Mouse (Mus musculus) forebrain, postnatal 0 days (tissue): ENCODE results near the gene Cyb5r3. TPM values are rescaled to one million over a fixed set of nuclear protein-coding genes. Genes with fewer than 3 reads are reported as not detected.

Experiments
- ATAC-seq: fragments of 200-750 bp; cut with Nextera tagmentation; 2 replicates; pipeline ENCODE4 v1.8.0; 2017; ENCODE audit warnings: mild to moderate bottlenecking, moderate library complexity
- DNase-seq: peaks from one replicate; pipeline ENCODE4 v3.0.0-alpha.2; 2015
- H3K27ac ChIP-seq: fragments of 300-500 bp; sonication (generic); 2 replicates; pipeline ENCODE4 v1.5.1; 2014; ENCODE audit warnings: low read depth, mild to moderate bottlenecking, antibody characterized with exemption, low read length, moderate library complexity, mixed read lengths
- H3K27me3 ChIP-seq: fragments of 300-500 bp; sonication (generic); 2 replicates; pipeline ENCODE4 v1.6.1; 2014; ENCODE audit warnings: mild to moderate bottlenecking, low read length, mixed read lengths; ENCODE audit not compliant: insufficient read depth
- H3K36me3 ChIP-seq: fragments of 300-500 bp; sonication (generic); 2 replicates; pipeline ENCODE4 v1.6.1; 2014; ENCODE audit warnings: mild to moderate bottlenecking, moderate library complexity; ENCODE audit not compliant: insufficient read depth
- H3K4me1 ChIP-seq: fragments of 300-500 bp; sonication (generic); 2 replicates; pipeline ENCODE4 v1.6.1; 2014; ENCODE audit warnings: antibody characterized with exemption; ENCODE audit not compliant: insufficient read depth
- H3K4me2 ChIP-seq: fragments of 300-500 bp; sonication (generic); 2 replicates; pipeline ENCODE4 v1.6.1; 2014; ENCODE audit warnings: low read depth, mild to moderate bottlenecking, moderate library complexity
- H3K4me3 ChIP-seq: fragments of 300-500 bp; sonication (generic); 2 replicates; pipeline ENCODE4 v1.5.1; 2014; ENCODE audit warnings: low read depth, low read length, mixed read lengths
- H3K9ac ChIP-seq: fragments of 300-500 bp; sonication (generic); 2 replicates; pipeline ENCODE4 v1.6.1; 2014; ENCODE audit warnings: mild to moderate bottlenecking
- H3K9me3 ChIP-seq: fragments of 300-500 bp; sonication (generic); 2 replicates; pipeline ENCODE4 v1.6.1; 2016; ENCODE audit warnings: low read length
- CTCF ChIP-seq: sonication (generic); IDR thresholded peaks from 2 replicates; pipeline ENCODE4 v1.5.1; 2016; ENCODE audit warnings: antibody characterized with exemption, control low read depth, low read depth
- WGBS: fragments of 180-500 bp; shearing (Covaris S2); extraction: QIAGEN DNeasy Blood & Tissue Kit; methylation state at CpG from one replicate; pipeline ENCODE4 v1.1.7; 2014; 5-methylcytosine and 5-hydroxymethylcytosine counted together
- polyA plus RNA-seq: library from polyadenylated mRNA; unstranded; fragments of >200 nt; fragmentation: Nextera tagmentation; extraction: Ambion mirVana; gene quantifications from 2 replicates; pipeline ENCODE4 v1.2.1, GENCODE M21; 2015
- total RNA-seq: library from RNA; depleted of rRNA; stranded (reverse); fragments of >200 nt; gene quantifications from 2 replicates; pipeline ENCODE4 v1.2.3, GENCODE M21; 2014

Gene Cyb5r3
- total and polyA plus RNA-seq, 2 experiments from 2014 or later: 92.5 to 149 TPM

- no peak overlapping the region for H3K4me2 ChIP-seq
- no peaks in the 10 kb centered on the region for H3K27me3 ChIP-seq
- H3K9ac ChIP-seq: no peak overlapping the region
- H3K27ac ChIP-seq: no peak overlapping the region
- H3K4me1 ChIP-seq: 0 out of 2 replicates have a peak, but pooled peaks cover 5% of the 10 kb centered on the region
- no peak overlapping the region for H3K4me3 ChIP-seq
- H3K36me3 ChIP-seq: no peaks in the 10 kb centered on the region
- TF ChIP-seq CTCF: no peak
- DNase-seq (no peak), ATAC-seq (no peak)
- no peaks in the 10 kb centered on the region for H3K9me3 ChIP-seq
- 79% methylated on average over 4 of the region's 4 CpGs for WGBS
These were observed 4.3 kb upstream of the Cyb5r3 start for GRCm38 (mm10) chr15:83176653-83177052.

- H3K4me1 ChIP-seq: 0 out of 2 replicates have a peak, but pooled peaks cover 5% of the 10 kb centered on the region
- H3K9me3 ChIP-seq: no peaks in the 10 kb centered on the region
- DNase-seq (no peak), ATAC-seq (no peak)
- no peak overlapping the region for H3K4me3 ChIP-seq
- no peak overlapping the region for H3K4me2 ChIP-seq
- no peak for TF ChIP-seq CTCF
- no peaks in the 10 kb centered on the region for H3K36me3 ChIP-seq
- H3K27ac ChIP-seq: no peak overlapping the region
- WGBS: 93% methylated on average over 14 of the region's 14 CpGs
- H3K27me3 ChIP-seq: no peaks in the 10 kb centered on the region
- H3K9ac ChIP-seq: no peak overlapping the region
These were observed 1.8 kb upstream of the Cyb5r3 start for GRCm38 (mm10) chr15:83173914-83174884.

- DNase-seq (peak; percentile 99), ATAC-seq (peak; percentile 99)
- 1% methylated on average over 67 of the region's 67 CpGs for WGBS
- peak overlapping the region; percentile 82 for H3K4me2 ChIP-seq
- peak overlapping the region; percentile 88 for H3K4me3 ChIP-seq
- peak; percentile 62 for TF ChIP-seq CTCF
- H3K9me3 ChIP-seq: no peaks in the 10 kb centered on the region
- H3K27ac ChIP-seq: peak overlapping the region; percentile 89
- H3K27me3 ChIP-seq: no peaks in the 10 kb centered on the region
- no peaks in the 10 kb centered on the region for H3K36me3 ChIP-seq
- peak overlapping the region; percentile 82 for H3K9ac ChIP-seq
- H3K4me1 ChIP-seq: 0 out of 2 replicates have a peak, but pooled peaks cover 5% of the 10 kb centered on the region
These were observed 495 bp downstream of the Cyb5r3 start for GRCm38 (mm10) chr15:83171712-83172481.

GRCm38 (mm10) chr15:83170956-83171659, 1.3 kb downstream of the Cyb5r3 start:
- peak overlapping the region; percentile 82 for H3K9ac ChIP-seq
- H3K4me1 ChIP-seq: 0 out of 2 replicates have a peak, but pooled peaks cover 5% of the 10 kb centered on the region
- TF ChIP-seq CTCF: no peak
- no peak for DNase-seq
- no peaks in the 10 kb centered on the region for H3K27me3 ChIP-seq
- H3K4me3 ChIP-seq: peak overlapping the region; percentile 88
- H3K27ac ChIP-seq: no peak overlapping the region
- H3K4me2 ChIP-seq: peak overlapping the region; percentile 82
- H3K9me3 ChIP-seq: no peaks in the 10 kb centered on the region
- no peaks in the 10 kb centered on the region for H3K36me3 ChIP-seq
- WGBS: 42% methylated on average over 8 of the region's 8 CpGs
- no peak for ATAC-seq

- Histone ChIP-seq H3K36me3 (no peaks in the 10 kb centered on the region), H3K4me2 (no peak overlapping the region), H3K9me3 (no peaks in the 10 kb centered on the region), H3K9ac (no peak overlapping the region), H3K4me3 (no peak overlapping the region), H3K27me3 (no peaks in the 10 kb centered on the region), H3K27ac (no peak overlapping the region), H3K4me1 (0 out of 2 replicates have a peak, but pooled peaks cover 5% of the 10 kb centered on the region)
- ATAC-seq (no peak), DNase-seq (no peak)
- WGBS: 84% methylated on average over 8 of the region's 8 CpGs
- TF ChIP-seq CTCF: no peak
These were observed 2.3 kb downstream of the Cyb5r3 start for GRCm38 (mm10) chr15:83169772-83170722.
